Mouse (Mus musculus) midbrain, embryonic 13.5 days (tissue): ENCODE results near the gene Gm45618. TPM values are rescaled to one million over a fixed set of nuclear protein-coding genes. Genes with fewer than 3 reads are reported as not detected.

Experiments used
- ATAC-seq: fragments of 200-750 bp; cut with Nextera tagmentation; 2 replicates; pipeline ENCODE4 v1.8.0; 2017; ENCODE audit warnings: mild to moderate bottlenecking, moderate TSS enrichment, moderate library complexity
- H3K27ac ChIP-seq: fragments of 300-500 bp; sonication (generic); 2 replicates; pipeline ENCODE4 v1.5.1; 2015; ENCODE audit warnings: inconsistent platforms, mild to moderate bottlenecking, moderate library complexity
- H3K27me3 ChIP-seq: fragments of 300-500 bp; sonication (generic); 2 replicates; pipeline ENCODE4 v1.6.1; 2015; ENCODE audit warnings: mild to moderate bottlenecking, inconsistent platforms
- H3K36me3 ChIP-seq: fragments of 300-500 bp; sonication (generic); 2 replicates; pipeline ENCODE4 v1.6.1; 2015; ENCODE audit warnings: mild to moderate bottlenecking, inconsistent platforms
- H3K4me1 ChIP-seq: fragments of 300-500 bp; sonication (generic); replicated peaks from 2 replicates; pipeline ENCODE4 v1.6.1; 2015; ENCODE audit warnings: inconsistent platforms
- H3K4me2 ChIP-seq: fragments of 300-500 bp; sonication (generic); replicated peaks from 2 replicates; pipeline ENCODE4 v1.6.1; 2015; ENCODE audit warnings: moderate library complexity, mild to moderate bottlenecking, inconsistent platforms
- H3K4me3 ChIP-seq: fragments of 300-500 bp; sonication (generic); replicated peaks from 2 replicates; pipeline ENCODE4 v1.5.1; 2015; ENCODE audit warnings: mild to moderate bottlenecking, inconsistent platforms
- H3K9ac ChIP-seq: fragments of 300-500 bp; sonication (generic); replicated peaks from 2 replicates; pipeline ENCODE4 v1.6.1; 2015; ENCODE audit warnings: mild to moderate bottlenecking, inconsistent platforms
- H3K9me3 ChIP-seq: fragments of 300-500 bp; sonication (generic); 2 replicates; pipeline ENCODE4 v1.6.1; 2016; ENCODE audit warnings: mild to moderate bottlenecking, inconsistent platforms
- WGBS: fragments of 180-500 bp; shearing (Covaris S2); methylation state at CpG from one replicate; pipeline ENCODE4 v1.1.7; 2015; 5-methylcytosine and 5-hydroxymethylcytosine counted together
- polyA plus RNA-seq: library from polyadenylated mRNA; unstranded; fragments of >200 nt; fragmentation: Nextera tagmentation; extraction: Ambion mirVana; gene quantifications from 2 replicates; pipeline ENCODE4 v1.2.1, GENCODE M21; 2015

The Gm45618 gene
- polyA plus RNA-seq, 1 experiment from 2014 or later = not detected

DNA sequence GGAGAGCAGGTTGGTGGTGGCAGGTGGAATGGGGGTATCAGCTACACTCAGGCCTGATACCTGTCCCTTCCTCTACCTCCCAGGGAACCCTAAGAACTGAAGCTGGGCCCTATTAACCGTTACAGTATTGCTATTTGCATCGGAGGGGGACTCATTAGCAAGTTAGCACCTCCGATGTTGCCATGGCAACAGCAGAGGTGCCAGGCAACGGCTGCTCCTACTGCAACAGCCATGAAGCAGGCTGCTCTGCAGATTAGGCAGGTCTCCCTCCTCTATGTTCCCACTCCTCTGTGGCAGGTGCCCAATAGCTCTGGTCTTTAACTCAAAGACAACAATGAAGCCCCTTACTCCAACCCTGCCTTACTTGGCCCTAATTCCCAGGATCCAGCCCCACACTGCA is 28.7 kb downstream of the Gm45618 start:
- WGBS = 1% methylated on average over 4 of the region's 4 CpGs
- H3K4me1 ChIP-seq = peaks cover 80% of the 10 kb centered on the region

DNA sequence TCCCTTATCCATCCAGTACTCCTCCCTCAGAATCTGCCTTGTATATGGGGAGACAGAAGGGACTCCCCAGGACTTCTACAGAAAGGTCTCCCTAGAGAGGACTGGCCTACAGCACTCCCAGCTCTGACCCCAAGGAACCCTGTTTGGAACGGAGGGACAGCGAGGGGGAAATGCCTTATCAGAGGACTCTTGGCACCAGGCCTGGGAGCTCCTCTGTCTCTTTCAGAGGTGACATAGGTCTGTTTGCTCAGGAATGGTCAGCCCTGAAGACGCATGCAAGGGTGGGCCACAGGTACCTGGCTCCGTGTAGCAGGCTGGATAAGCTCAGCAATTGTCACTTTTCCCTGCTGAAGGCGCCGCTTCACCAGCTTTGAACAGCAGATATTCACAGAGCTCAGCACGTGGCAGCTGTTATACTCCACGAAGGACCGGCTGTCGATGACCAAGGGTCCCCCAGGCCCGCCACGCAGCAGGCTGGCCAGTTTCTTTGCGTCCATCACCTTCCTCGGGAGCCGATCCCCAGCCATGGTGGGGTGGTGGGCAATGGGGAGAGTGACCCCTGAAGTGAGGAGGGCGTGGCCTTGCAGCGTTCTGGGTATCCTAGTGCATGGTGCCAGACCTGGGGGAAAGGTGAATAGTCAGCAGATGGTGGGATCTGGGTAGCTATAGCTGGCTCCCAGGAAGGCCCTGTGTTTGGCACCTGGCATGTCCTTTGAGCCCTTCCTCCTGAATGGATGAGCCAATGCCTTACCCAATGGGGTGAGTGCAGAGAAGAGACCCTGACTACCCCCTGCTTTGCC is 30.7 kb downstream of the Gm45618 start:
- ATAC-seq = no peak
- H3K36me3 ChIP-seq = peaks cover 42% of the 10 kb centered on the region
- H3K4me2 ChIP-seq = peak overlapping the region; percentile 82
- H3K9ac ChIP-seq = peak overlapping the region; percentile 96
- H3K4me1 ChIP-seq = peaks cover 72% of the 10 kb centered on the region
- peak overlapping the region; percentile 13; the same call in 1 of the 2 replicates for H3K4me3 ChIP-seq
- H3K27ac ChIP-seq = peak overlapping the region; percentile 81
- H3K9me3 ChIP-seq = no peaks in the 10 kb centered on the region
- H3K27me3 ChIP-seq = peaks cover 12% of the 10 kb centered on the region
- WGBS = 54% methylated on average over 17 of the region's 17 CpGs

More for the DNA sequence above, 28.7 kb downstream of the Gm45618 start:
- Histone ChIP-seq H3K36me3 (peaks cover 22% of the 10 kb centered on the region), H3K9me3 (no peaks in the 10 kb centered on the region), H3K4me3 (peak overlapping the region; percentile 77), H3K4me2 (peak overlapping the region; percentile 82), H3K9ac (peak overlapping the region; percentile 96), H3K27ac (peak overlapping the region; percentile 81), H3K27me3 (peaks cover 7% of the 10 kb centered on the region)
- peak; percentile 14 for ATAC-seq

DNA sequence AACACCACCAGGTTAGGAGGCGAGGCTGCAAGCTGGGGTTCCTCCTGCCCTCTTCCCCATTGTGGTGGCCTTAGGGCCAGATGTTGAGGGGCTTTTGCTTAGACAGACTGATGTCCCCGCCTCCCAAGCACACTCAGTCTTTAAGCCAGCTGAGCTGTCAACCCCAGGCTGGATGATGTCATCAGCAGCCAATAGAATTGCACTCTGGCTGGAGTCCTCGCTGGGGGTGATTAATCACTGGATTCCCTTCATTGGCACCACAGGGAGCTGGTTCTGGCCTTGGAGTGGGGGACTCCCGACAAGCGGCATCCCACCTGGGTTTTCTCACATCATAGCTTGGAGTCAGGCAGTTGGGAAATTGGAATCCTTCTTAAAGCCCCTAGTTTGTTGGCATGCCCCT is 31.6 kb downstream of the Gm45618 start:
- H3K9me3 ChIP-seq = no peaks in the 10 kb centered on the region
- H3K4me2 ChIP-seq = peak overlapping the region; percentile 82
- ATAC-seq = peak; percentile 64
- peaks cover 78% of the 10 kb centered on the region for H3K4me1 ChIP-seq
- 1% methylated on average over 5 of the region's 5 CpGs for WGBS
- H3K9ac ChIP-seq = peak overlapping the region; percentile 96
- H3K4me3 ChIP-seq = no peak overlapping the region
- peaks cover 51% of the 10 kb centered on the region for H3K36me3 ChIP-seq
- H3K27ac ChIP-seq = peak overlapping the region; percentile 81
- H3K27me3 ChIP-seq = peaks cover 21% of the 10 kb centered on the region

DNA sequence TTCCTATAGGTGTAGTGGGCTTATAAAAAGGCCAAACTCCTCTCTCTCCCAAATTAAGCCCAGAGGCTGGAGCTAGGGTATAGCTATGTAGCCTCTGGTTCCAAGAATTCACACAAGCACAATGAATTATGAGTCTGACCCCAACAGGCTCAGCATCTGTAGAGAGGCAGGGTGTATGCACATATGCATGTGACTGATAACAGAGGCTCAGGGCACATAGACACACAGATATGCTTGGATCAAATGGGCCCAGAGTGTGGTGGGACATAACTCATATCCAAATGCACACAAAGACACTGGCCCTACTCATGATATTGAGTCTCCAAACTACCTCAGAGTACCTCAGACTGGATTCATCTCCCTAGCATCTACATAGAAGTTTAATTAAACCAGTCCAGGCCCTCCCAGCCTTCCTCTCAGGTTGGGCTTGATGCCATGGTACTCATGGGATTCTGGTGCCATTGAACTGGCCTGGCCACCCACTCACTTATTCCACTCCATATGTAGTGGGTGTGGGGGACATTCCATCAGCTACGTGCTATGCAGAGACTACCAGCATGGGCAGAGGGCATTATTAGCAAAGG is 33.4 kb downstream of the Gm45618 start:
- no peak for ATAC-seq
- H3K4me1 ChIP-seq = peaks cover 68% of the 10 kb centered on the region
- H3K4me3 ChIP-seq = no peak overlapping the region
- whole genome bisulfite sequencing = 96% methylated on average over 1 of the region's 1 CpGs
- no peak overlapping the region for H3K4me2 ChIP-seq
- no peak overlapping the region for H3K9ac ChIP-seq
- H3K27ac ChIP-seq = no peak overlapping the region
- no peaks in the 10 kb centered on the region for H3K9me3 ChIP-seq
- H3K27me3 ChIP-seq = peaks cover 39% of the 10 kb centered on the region
- H3K36me3 ChIP-seq = peaks cover 68% of the 10 kb centered on the region

DNA sequence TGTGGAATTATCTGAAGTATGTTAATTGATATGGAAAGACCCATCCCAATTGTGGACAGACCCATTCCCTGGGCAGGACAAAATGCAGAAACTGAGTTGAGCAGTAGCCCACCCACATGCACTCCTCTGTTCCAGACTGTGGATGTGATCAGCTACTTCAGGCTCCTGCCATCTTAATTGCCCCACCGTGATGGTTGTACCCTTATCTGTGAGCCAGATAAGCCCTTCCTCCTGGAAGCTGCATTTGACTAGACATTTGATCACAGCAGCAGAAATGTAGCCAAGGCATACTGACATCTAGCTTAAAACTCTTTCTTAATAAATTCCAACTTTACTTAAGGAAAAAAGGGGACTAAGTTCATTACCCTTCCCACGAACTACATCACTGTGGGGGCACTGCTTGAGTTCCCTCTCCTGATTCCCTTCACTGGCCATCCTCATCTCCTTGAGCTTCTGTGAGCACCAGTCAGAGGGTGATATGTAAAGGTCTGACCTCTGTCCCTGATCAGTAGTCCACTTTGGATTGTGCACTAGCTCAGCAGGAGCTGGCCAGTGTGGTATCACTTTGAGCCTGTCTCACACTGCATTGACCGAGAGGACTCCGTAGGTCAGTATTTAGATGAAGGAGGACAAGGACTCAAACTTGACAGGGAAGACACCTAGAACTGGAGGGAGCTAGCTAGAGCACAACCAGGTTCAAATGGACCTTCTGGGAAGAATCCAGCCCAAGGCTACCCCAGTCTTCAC is 34.2 kb downstream of the Gm45618 start:
- ATAC-seq = no peak
- Histone ChIP-seq H3K9ac (no peak overlapping the region), H3K4me2 (no peak overlapping the region), H3K27me3 (peaks cover 44% of the 10 kb centered on the region), H3K9me3 (no peaks in the 10 kb centered on the region), H3K36me3 (peaks cover 77% of the 10 kb centered on the region), H3K4me3 (no peak overlapping the region), H3K27ac (no peak overlapping the region), H3K4me1 (peaks cover 64% of the 10 kb centered on the region)
- WGBS = 93% methylated on average over 4 of the region's 4 CpGs

DNA sequence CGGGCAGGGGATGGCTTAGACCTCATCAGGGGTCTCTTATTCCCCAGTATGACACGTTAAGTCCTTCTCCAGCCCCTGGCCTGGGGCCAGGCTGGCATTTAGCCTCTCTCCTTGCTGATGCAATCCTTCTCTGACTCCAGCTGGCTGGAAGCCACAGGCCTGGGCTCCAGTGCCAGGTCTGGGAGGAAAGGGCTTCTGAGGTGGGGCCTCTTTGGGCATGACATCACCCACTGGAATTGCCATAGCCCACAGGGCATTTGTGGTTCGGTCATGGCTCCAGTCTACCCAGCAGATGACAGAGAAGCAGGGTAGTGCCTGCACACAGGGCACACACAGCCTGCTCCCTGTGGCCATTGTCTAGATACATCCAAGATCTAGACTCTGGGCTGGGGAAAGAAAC is 35.7 kb downstream of the Gm45618 start:
- H3K4me3 ChIP-seq = no peak overlapping the region
- no peaks in the 10 kb centered on the region for H3K9me3 ChIP-seq
- WGBS = 53% methylated on average over 3 of the region's 3 CpGs
- H3K36me3 ChIP-seq = peaks cover 89% of the 10 kb centered on the region
- no peak overlapping the region for H3K27ac ChIP-seq
- no peak overlapping the region for H3K4me2 ChIP-seq
- H3K9ac ChIP-seq = 0 out of 2 replicates have a peak overlapping the region, but pooled peaks have one; percentile 11
- no peak for ATAC-seq
- H3K4me1 ChIP-seq = peaks cover 49% of the 10 kb centered on the region
- H3K27me3 ChIP-seq = peaks cover 44% of the 10 kb centered on the region

DNA sequence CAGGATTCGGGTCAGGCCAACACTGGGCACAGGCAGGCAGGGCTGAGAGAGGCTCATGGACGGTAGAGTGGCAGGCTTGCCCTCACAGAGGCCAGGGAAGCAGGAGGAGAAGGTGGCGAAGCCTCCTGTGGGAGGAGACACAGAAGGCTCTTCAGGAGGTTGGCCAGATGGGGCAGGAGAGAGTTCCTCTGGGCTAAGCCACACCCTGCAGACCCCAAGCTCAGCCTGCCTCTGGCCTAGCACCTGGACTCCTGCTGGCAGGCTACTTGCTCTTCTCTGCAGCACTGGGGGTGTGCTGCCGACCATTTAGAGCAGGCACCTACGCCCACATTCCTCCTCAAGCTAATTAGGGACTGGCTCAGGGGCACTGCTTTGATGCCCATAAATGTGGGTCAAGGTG is 36.1 kb downstream of the Gm45618 start:
- H3K27ac ChIP-seq = no peak overlapping the region
- peaks cover 44% of the 10 kb centered on the region for H3K27me3 ChIP-seq
- WGBS = 21% methylated on average over 5 of the region's 5 CpGs
- 0 out of 2 replicates have a peak overlapping the region, but pooled peaks have one; percentile 11 for H3K9ac ChIP-seq
- no peak overlapping the region for H3K4me2 ChIP-seq
- peaks cover 89% of the 10 kb centered on the region for H3K36me3 ChIP-seq
- no peaks in the 10 kb centered on the region for H3K9me3 ChIP-seq
- no peak overlapping the region for H3K4me3 ChIP-seq
- no peak for ATAC-seq
- peaks cover 44% of the 10 kb centered on the region for H3K4me1 ChIP-seq

DNA sequence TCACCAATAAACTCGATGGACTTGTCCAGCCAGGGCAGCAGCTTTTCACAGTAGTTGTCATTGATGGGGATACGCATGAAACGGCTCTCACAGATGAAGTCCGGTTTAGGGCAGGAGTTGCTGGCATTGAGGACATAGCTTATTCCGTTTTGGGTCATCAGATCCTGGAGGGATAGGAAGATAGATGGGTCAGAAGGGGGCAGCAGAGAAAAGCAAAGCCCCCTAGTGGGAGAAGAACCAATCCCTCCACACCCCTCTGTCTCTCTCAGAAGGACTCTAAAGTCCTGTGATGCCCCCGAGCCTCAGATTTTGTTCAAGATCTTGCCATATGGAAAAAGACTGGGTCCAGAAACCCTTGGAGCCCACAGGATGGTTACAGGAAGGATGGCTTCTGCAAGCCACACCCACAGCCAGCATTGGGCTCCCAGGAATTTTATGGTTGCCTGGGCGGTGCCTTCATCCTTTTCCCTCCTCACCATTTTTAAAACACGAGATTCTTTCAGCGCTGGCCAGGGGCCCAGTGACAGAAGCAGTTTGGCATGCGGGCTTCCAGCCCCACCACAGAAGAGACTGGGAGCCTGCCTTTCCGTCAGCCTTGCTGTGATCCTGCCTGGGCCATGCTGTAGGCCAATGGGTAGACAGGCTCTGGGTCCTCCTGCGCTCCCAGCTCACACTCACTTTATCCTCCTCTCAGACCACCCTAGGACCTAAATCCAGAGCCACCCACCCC is 36.8 kb downstream of the Gm45618 start:
- Histone ChIP-seq H3K27ac (no peak overlapping the region), H3K4me3 (no peak overlapping the region), H3K9ac (no peak overlapping the region), H3K27me3 (peaks cover 44% of the 10 kb centered on the region), H3K36me3 (peaks cover 91% of the 10 kb centered on the region), H3K4me1 (peaks cover 38% of the 10 kb centered on the region), H3K4me2 (no peak overlapping the region), H3K9me3 (no peaks in the 10 kb centered on the region)
- no peak for ATAC-seq
- WGBS = 36% methylated on average over 12 of the region's 12 CpGs

DNA sequence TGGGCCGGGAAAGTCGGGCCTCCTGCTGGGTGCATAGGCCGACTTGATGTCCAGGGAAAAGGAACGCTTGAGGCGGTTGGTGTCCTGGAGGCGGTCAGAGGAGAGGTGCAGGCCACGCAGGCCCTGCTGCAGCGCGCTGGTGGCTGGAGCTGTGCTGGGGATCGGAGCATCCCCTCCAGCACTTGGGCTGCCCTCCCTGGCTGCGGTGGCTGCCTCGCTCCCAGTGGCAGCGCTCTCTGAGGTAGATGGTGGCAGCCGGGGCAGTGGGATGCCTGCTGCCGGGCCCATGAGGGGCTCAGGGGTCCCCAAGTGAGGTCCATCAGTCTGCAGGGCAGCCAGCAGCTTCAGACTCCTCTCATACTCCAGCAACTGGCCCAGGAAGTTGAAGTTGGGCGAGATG is 37.9 kb downstream of the Gm45618 start:
- no peak overlapping the region for H3K4me3 ChIP-seq
- H3K4me1 ChIP-seq = peaks cover 27% of the 10 kb centered on the region
- no peaks in the 10 kb centered on the region for H3K9me3 ChIP-seq
- no peak overlapping the region for H3K27ac ChIP-seq
- H3K36me3 ChIP-seq = peaks cover 86% of the 10 kb centered on the region
- ATAC-seq = no peak
- H3K27me3 ChIP-seq = peaks cover 44% of the 10 kb centered on the region
- 0 out of 2 replicates have a peak overlapping the region, but pooled peaks have one; percentile 13 for H3K4me2 ChIP-seq
- 35% methylated on average over 16 of the region's 16 CpGs for WGBS
- H3K9ac ChIP-seq = 0 out of 2 replicates have a peak overlapping the region, but pooled peaks have one; percentile 28

DNA sequence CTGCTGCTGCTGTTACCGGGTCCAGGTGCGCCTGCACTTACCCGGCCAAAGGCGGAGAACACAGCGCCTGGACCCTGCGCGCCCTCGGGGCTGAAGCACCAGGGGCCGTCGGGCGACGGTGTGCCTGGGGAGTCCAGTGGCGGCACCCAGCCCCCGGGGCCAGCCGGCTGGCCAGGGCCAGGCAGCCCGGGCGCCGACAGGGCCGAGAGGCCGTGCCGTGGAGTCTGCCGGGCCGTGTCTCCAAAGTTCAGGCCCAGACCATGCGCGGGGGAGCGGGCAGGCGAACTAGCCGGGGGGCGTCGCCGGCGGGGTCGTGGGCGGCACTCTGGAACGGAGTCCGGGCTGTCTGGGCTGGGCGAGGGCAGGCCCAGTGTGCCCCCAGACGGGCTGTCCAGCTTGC is 38.4 kb downstream of the Gm45618 start:
- peaks cover 44% of the 10 kb centered on the region for H3K27me3 ChIP-seq
- H3K27ac ChIP-seq = no peak overlapping the region
- 14% methylated on average over 17 of the region's 38 CpGs for WGBS
- peaks cover 82% of the 10 kb centered on the region for H3K36me3 ChIP-seq
- H3K4me3 ChIP-seq = no peak overlapping the region
- H3K9ac ChIP-seq = 0 out of 2 replicates have a peak overlapping the region, but pooled peaks have one; percentile 28
- H3K9me3 ChIP-seq = no peaks in the 10 kb centered on the region
- no peak for ATAC-seq
- H3K4me1 ChIP-seq = peaks cover 26% of the 10 kb centered on the region
- peak overlapping the region; percentile 13; the same call in 1 of the 2 replicates for H3K4me2 ChIP-seq

DNA sequence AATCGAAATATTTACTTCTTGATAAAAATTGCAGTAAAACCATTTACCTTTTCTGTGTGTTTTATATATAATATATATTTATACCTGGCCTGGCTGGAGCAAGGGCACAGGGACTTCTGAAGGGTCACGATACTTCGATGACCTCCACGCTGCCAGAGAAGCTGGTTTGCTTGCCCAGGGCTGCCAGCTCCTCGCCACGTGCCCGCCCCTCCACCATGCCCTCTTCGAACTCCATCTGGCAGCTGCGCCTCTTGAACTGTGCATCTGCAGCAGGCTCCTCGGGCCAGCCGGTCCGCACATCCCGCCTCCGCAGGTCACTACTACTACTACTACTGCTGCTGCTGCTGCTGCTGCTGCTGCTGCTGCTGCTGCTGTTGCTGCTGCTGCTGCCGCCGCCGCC is 38.8 kb downstream of the Gm45618 start:
- 39% methylated on average over 17 of the region's 17 CpGs for WGBS
- Histone ChIP-seq H3K27me3 (peaks cover 44% of the 10 kb centered on the region), H3K27ac (no peak overlapping the region), H3K9me3 (no peaks in the 10 kb centered on the region), H3K4me3 (no peak overlapping the region), H3K36me3 (peaks cover 78% of the 10 kb centered on the region), H3K4me2 (no peak overlapping the region), H3K9ac (0 out of 2 replicates have a peak overlapping the region, but pooled peaks have one; percentile 28), H3K4me1 (peaks cover 26% of the 10 kb centered on the region)
- ATAC-seq = no peak
